Comparison of ENCODE assay signal across 16 mouse cellular contexts in genomic region chr12:44617001-44617421, GRCm38 (mm10).
DNase-seq lines count a peak whose midpoint lies in the region; ATAC-seq and TF ChIP-seq lines count a peak whose summit lies in the region.
"Had no signal": no experiment of that assay in that cellular context is flagged by ENCODE, and none has a peak within 500 bp of the region (broad histone marks: within the 10 kb centered on the region; RNA-seq: fewer than 3 reads in every experiment).

No protein-coding gene starts in this region.

- no peak overlapping the region for H3K9ac ChIP-seq in hindbrain, postnatal 0 days (replicated peaks; ENCODE audit: low read length)
- no peak overlapping the region for H3K9ac ChIP-seq in hindbrain, embryonic 14.5 days
- H3K9ac ChIP-seq in forebrain, postnatal 0 days = no peak overlapping the region
- H3K9ac ChIP-seq in neural tube, embryonic 15.5 days (replicated peaks) = no peak overlapping the region
- H3K9ac ChIP-seq: liver, embryonic 13.5 days; stomach, embryonic 15.5 days had no signal

- H3K9me3 ChIP-seq in hindbrain, postnatal 0 days (ENCODE audit: low read length) = no peaks in the 10 kb centered on the region
- H3K9me3 ChIP-seq in hindbrain, embryonic 14.5 days (ENCODE audit: control insufficient read depth, low read length) = no peaks in the 10 kb centered on the region
- no peaks in the 10 kb centered on the region for H3K9me3 ChIP-seq in forebrain, postnatal 0 days (ENCODE audit: low read length)
- no peaks in the 10 kb centered on the region for H3K9me3 ChIP-seq in neural tube, embryonic 15.5 days (replicated peaks)
- H3K9me3 ChIP-seq: liver, embryonic 13.5 days; stomach, embryonic 15.5 days had no signal

- no peaks in the 10 kb centered on the region for H3K4me1 ChIP-seq in hindbrain, postnatal 0 days (ENCODE audit: insufficient read depth, low read length)
- no peaks in the 10 kb centered on the region for H3K4me1 ChIP-seq in hindbrain, embryonic 14.5 days (replicated peaks; ENCODE audit: control insufficient read depth, insufficient read depth, low read length)
- no peaks in the 10 kb centered on the region for H3K4me1 ChIP-seq in cerebellum, adult 2 months (ENCODE audit: control insufficient read depth, insufficient read depth, low read length)
- H3K4me1 ChIP-seq in forebrain, postnatal 0 days (ENCODE audit: insufficient read depth) = no peaks in the 10 kb centered on the region
- H3K4me1 ChIP-seq in neural tube, embryonic 15.5 days = no peaks in the 10 kb centered on the region
- H3K4me1 ChIP-seq: liver, embryonic 13.5 days; stomach, embryonic 15.5 days had no signal

- H3K4me3 ChIP-seq in hindbrain, postnatal 0 days (ENCODE audit: low read length) = no peak overlapping the region
- no peak overlapping the region for H3K4me3 ChIP-seq in hindbrain, embryonic 14.5 days (replicated peaks; ENCODE audit: low read length)
- no peak overlapping the region for H3K4me3 ChIP-seq in cerebellum, adult 2 months (replicated peaks; ENCODE audit: insufficient read depth, low read depth, low read length)
- no peak overlapping the region for H3K4me3 ChIP-seq in forebrain, postnatal 0 days (ENCODE audit: low read depth, low read length)
- no peak overlapping the region for H3K4me3 ChIP-seq in neural tube, embryonic 15.5 days (replicated peaks)
- H3K4me3 ChIP-seq: liver, embryonic 13.5 days; stomach, embryonic 15.5 days had no signal

- DNase-seq in hindbrain, postnatal 0 days (ENCODE audit: low spot score) = peak; percentile 37
- no peak for DNase-seq in hindbrain, embryonic 14.5 days (ENCODE audit: low spot score)
- peak; percentile 51 for DNase-seq in brain, embryonic 18.5 days (ENCODE audit: low read depth, low spot score)
- peak; percentile 46 to 86 for DNase-seq in cerebellum, adult 2 months
- DNase-seq in forebrain, postnatal 0 days = peak; percentile 57
- DNase-seq in retina, postnatal 1 day = no peak
- DNase-seq: adrenal gland, postnatal 25 days; kidney, adult 2 months; kidney, postnatal 36 days; liver, embryonic 13.5 days had no signal

- H3K36me3 ChIP-seq in hindbrain, postnatal 0 days (ENCODE audit: insufficient read depth, low read length) = no peaks in the 10 kb centered on the region
- no peaks in the 10 kb centered on the region for H3K36me3 ChIP-seq in hindbrain, embryonic 14.5 days (replicated peaks; ENCODE audit: control insufficient read depth, insufficient read depth)
- no peaks in the 10 kb centered on the region for H3K36me3 ChIP-seq in forebrain, postnatal 0 days (ENCODE audit: insufficient read depth)
- H3K36me3 ChIP-seq in neural tube, embryonic 15.5 days = no peaks in the 10 kb centered on the region
- H3K36me3 ChIP-seq: liver, embryonic 13.5 days; stomach, embryonic 15.5 days had no signal

- no peak for ATAC-seq in hindbrain, postnatal 0 days
- no peak for ATAC-seq in hindbrain, embryonic 14.5 days (ENCODE audit: low FRiP score)
- ATAC-seq in forebrain, postnatal 0 days = peak; percentile 73; the same call in 1 of the 2 replicates
- no peak for ATAC-seq in neural tube, embryonic 15.5 days (ENCODE audit: low FRiP score)
- ATAC-seq: activated CD4-positive, CD25-positive, alpha-beta regulatory T cell, adult 4 months; midbrain, embryonic 16.5 days; Patski had no signal

- no peaks in the 10 kb centered on the region for H3K27me3 ChIP-seq in hindbrain, postnatal 0 days (ENCODE audit: insufficient read depth, low read length)
- H3K27me3 ChIP-seq in hindbrain, embryonic 14.5 days (ENCODE audit: control insufficient read depth, insufficient read depth, low read length) = no peaks in the 10 kb centered on the region
- H3K27me3 ChIP-seq in cerebellum, adult 2 months (ENCODE audit: control insufficient read depth, insufficient read depth, low read length) = no peaks in the 10 kb centered on the region
- no peaks in the 10 kb centered on the region for H3K27me3 ChIP-seq in forebrain, postnatal 0 days (ENCODE audit: insufficient read depth, low read length)
- H3K27me3 ChIP-seq in neural tube, embryonic 15.5 days (replicated peaks) = no peaks in the 10 kb centered on the region
- H3K27me3 ChIP-seq: liver, embryonic 13.5 days; stomach, embryonic 15.5 days had no signal

- no peak overlapping the region for H3K27ac ChIP-seq in hindbrain, postnatal 0 days
- no peak overlapping the region for H3K27ac ChIP-seq in hindbrain, embryonic 14.5 days
- no peak overlapping the region for H3K27ac ChIP-seq in cerebellum, adult 2 months (ENCODE audit: insufficient read depth, low read length)
- H3K27ac ChIP-seq in forebrain, postnatal 0 days (ENCODE audit: low read depth, low read length) = no peak overlapping the region
- H3K27ac ChIP-seq in neural tube, embryonic 15.5 days (replicated peaks) = no peak overlapping the region
- H3K27ac ChIP-seq: liver, embryonic 13.5 days; stomach, embryonic 15.5 days had no signal

- 34% methylated on average over 2 of the region's 2 CpGs for WGBS in hindbrain, postnatal 0 days
- WGBS in hindbrain, embryonic 14.5 days = 78% methylated on average over 2 of the region's 2 CpGs
- 7% methylated on average over 2 of the region's 2 CpGs for WGBS in cerebellum, adult 2 months
- 39% methylated on average over 2 of the region's 2 CpGs for WGBS in forebrain, postnatal 0 days
- WGBS in neural tube, embryonic 15.5 days = 78% methylated on average over 2 of the region's 2 CpGs

- no peak overlapping the region for H3K4me2 ChIP-seq in hindbrain, postnatal 0 days (ENCODE audit: low read depth, low read length)
- H3K4me2 ChIP-seq in hindbrain, embryonic 14.5 days (replicated peaks) = no peak overlapping the region
- no peak overlapping the region for H3K4me2 ChIP-seq in forebrain, postnatal 0 days (ENCODE audit: low read depth)
- no peak overlapping the region for H3K4me2 ChIP-seq in neural tube, embryonic 15.5 days
- H3K4me2 ChIP-seq: heart, embryonic 11.5 days; liver, embryonic 13.5 days; stomach, embryonic 15.5 days had no signal

- no peak for TF ChIP-seq CTCF in hindbrain, postnatal 0 days (IDR thresholded peaks at IDR 0.05; ENCODE audit: low read depth)
- no peak for TF ChIP-seq CTCF in cerebellum, adult 2 months (IDR thresholded peaks at IDR 0.05; ENCODE audit: borderline replicate concordance, insufficient read depth, low read depth, low read length)
- no peak for TF ChIP-seq CTCF in forebrain, postnatal 0 days (IDR thresholded peaks at IDR 0.05; ENCODE audit: low read depth)

- TF ChIP-seq POLR2A in cerebellum, adult 2 months (IDR thresholded peaks at IDR 0.05; ENCODE audit: borderline replicate concordance, insufficient read depth, low read length) = no peak

Comparison
In these comparisons a context has a peak if more than half of its experiments do, and no peak if none do; other contexts are left out.
1. DNase-seq: peak in hindbrain, postnatal 0 days (single experiment), brain, embryonic 18.5 days (single experiment), cerebellum, adult 2 months (2 of 2) and forebrain, postnatal 0 days (single experiment); none in hindbrain, embryonic 14.5 days (single experiment) and retina, postnatal 1 day (single experiment).